Mouse (Mus musculus): Measurements from ENCODE around the gene Traf6. TPM values are rescaled to one million over a fixed set of nuclear protein-coding genes. Genes with fewer than 3 reads are reported as not detected.

The Traf6 gene
- polyA plus RNA-seq, 1 experiment from 2014 or later, result 7.1 TPM

DNA sequence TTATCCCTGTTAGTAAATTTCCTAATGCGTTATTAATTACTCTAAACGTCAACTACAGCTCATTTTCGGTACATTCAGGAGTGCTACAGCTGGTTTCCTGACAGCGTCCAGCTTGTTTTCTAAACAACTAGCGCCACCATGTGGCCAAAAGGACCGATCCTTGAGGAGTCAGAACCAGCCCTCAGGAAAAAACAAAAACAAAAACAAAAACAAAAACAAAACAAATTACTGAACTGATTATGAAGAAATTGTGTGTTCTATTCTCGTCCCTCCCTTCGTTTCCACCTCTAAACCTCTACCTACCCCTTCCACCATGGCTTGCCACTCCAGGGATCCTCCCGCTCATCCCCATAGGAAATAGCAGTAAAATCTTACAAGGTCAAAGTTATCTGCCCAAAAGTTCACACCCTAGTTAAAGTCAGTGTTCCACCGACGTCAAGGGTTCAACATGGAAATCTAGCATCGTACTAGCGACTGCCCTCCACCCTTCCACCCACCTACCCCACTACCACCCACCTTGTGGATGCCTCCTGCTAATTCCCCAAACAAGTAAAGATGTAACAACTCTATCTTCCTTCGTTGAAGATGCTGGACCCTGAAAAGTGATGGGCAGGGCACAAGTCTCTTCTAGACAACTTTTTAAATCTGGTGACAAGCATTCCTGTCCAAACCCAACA is 25.2 kb upstream of the Traf6 start:
- peak overlapping the region; percentile 53 for H3K4me2 ChIP-seq (ENCODE audit: low read depth, low read length)
- 18% methylated on average over 14 of the region's 14 CpGs for whole genome bisulfite sequencing
- H3K9me3 ChIP-seq (ENCODE audit: control insufficient read depth, low read length), result no peaks in the 10 kb centered on the region
- no peaks in the 10 kb centered on the region for H3K27me3 ChIP-seq (replicated peaks; ENCODE audit: control insufficient read depth, insufficient read depth, low read length)
- no peak overlapping the region for H3K27ac ChIP-seq (ENCODE audit: low read length)
- H3K4me3 ChIP-seq (ENCODE audit: low read length), result peak overlapping the region; percentile 3; the same call in 1 of the 2 replicates
- H3K4me1 ChIP-seq (ENCODE audit: control insufficient read depth, insufficient read depth, low read length), result no peaks in the 10 kb centered on the region; the same call in 1 of the 2 replicates
- no peaks in the 10 kb centered on the region for H3K36me3 ChIP-seq (ENCODE audit: control insufficient read depth, insufficient read depth, low read length)
- ATAC-seq, result peak; percentile 73
- H3K9ac ChIP-seq (ENCODE audit: low read depth, low read length), result no peak overlapping the region

DNA sequence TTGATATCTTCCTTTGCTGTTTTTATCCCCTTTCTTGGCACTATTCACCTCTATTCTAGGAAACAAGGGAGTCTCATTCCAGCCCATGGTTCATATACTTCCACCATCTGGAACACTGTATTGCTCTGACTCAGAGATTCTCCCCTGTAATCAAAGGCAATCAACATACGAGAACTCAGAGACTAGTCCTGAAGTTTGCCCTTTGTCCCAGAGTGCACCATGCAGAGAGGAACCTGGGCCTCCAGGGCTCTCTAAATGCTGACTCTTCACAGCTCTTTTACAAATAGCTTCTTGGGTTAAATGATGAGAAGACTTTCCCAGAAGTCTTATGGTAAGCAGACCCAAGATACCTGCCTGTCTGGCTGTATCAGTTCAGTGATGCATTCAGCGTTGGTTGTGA is 17.7 kb upstream of the Traf6 start:
- Histone ChIP-seq H3K27ac (ENCODE audit: low read length) (no peak overlapping the region), H3K4me1 (ENCODE audit: control insufficient read depth, insufficient read depth, low read length) (peaks cover 3% of the 10 kb centered on the region; the same call in 1 of the 2 replicates), H3K4me3 (ENCODE audit: low read length) (no peak overlapping the region), H3K4me2 (ENCODE audit: low read depth, low read length) (no peak overlapping the region), H3K9ac (ENCODE audit: low read depth, low read length) (no peak overlapping the region), H3K27me3 (replicated peaks; ENCODE audit: control insufficient read depth, insufficient read depth, low read length) (no peaks in the 10 kb centered on the region), H3K36me3 (ENCODE audit: control insufficient read depth, insufficient read depth, low read length) (no peaks in the 10 kb centered on the region), H3K9me3 (ENCODE audit: control insufficient read depth, low read length) (no peaks in the 10 kb centered on the region)
- 63% methylated on average over 2 of the region's 2 CpGs for WGBS
- ATAC-seq, result peak; percentile 94

DNA sequence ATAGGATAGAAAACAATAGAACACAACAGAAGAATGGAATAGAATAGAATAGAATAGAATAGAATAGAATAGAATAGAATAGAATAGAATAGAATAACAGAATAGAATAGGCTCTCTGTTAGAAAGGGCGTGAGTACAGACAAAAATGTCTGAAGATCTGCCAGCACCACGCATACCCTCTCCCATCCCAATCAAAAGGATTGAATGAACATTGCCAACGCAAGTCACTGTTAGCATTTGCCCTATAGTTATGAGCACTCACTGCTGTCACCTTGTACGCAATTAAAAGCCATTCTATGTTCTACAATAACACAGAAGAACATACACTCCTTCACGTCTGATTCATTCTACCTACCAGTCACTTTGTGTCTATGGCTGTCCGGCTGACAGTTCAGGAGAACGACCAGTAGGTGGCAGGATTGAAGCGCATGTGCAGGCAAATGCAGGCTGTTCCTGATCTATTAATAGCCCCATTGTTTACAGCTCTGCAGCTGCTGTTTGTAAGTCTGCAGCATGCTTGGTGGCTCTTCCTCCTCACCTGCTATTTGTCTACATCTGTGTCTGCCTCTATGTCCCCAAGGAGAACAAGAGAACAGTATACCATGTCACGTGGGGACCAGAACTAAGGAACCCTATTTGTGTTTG is 13.0 kb upstream of the Traf6 start:
- no peaks in the 10 kb centered on the region for H3K9me3 ChIP-seq (ENCODE audit: control insufficient read depth, low read length)
- H3K36me3 ChIP-seq (ENCODE audit: control insufficient read depth, insufficient read depth, low read length), result no peaks in the 10 kb centered on the region
- ATAC-seq, result peak; percentile 68
- WGBS, result 26% methylated on average over 9 of the region's 9 CpGs
- H3K4me3 ChIP-seq (ENCODE audit: low read length), result no peak overlapping the region
- H3K4me2 ChIP-seq (ENCODE audit: low read depth, low read length), result no peak overlapping the region
- H3K4me1 ChIP-seq (ENCODE audit: control insufficient read depth, insufficient read depth, low read length), result peaks cover 3% of the 10 kb centered on the region; the same call in 1 of the 2 replicates
- H3K9ac ChIP-seq (ENCODE audit: low read depth, low read length), result no peak overlapping the region
- H3K27me3 ChIP-seq (replicated peaks; ENCODE audit: control insufficient read depth, insufficient read depth, low read length), result no peaks in the 10 kb centered on the region
- no peak overlapping the region for H3K27ac ChIP-seq (ENCODE audit: low read length)

- 81% methylated on average over 3 of the region's 3 CpGs for WGBS
- H3K36me3 ChIP-seq (ENCODE audit: control insufficient read depth, insufficient read depth, low read length), result no peaks in the 10 kb centered on the region
- ATAC-seq, result no peak
Measured at GRCm38 (mm10) chr2:101665703-101666092, 12.5 kb upstream of the Traf6 start.

DNA sequence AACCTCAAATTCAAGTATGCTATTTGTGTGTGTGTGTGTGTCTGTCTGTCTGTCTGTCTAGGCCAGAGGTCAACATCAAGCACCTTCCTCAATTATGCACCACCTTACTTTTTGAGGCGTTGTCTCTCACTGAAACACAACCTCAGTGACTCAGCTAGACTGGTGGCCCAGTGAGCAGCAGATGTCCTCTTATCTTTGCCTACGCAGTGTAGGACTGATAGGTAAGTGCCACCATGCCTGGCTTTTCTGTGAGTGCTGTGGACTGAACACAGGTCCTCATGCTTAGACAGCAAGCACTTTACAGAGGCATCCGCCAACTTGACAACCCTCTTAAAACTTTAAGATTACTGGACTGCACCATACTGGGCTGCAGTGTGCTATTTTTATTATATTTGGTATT is 9.5 kb upstream of the Traf6 start:
- H3K4me3 ChIP-seq (ENCODE audit: low read length), result no peak overlapping the region
- H3K9me3 ChIP-seq (ENCODE audit: control insufficient read depth, low read length), result no peaks in the 10 kb centered on the region
- H3K4me1 ChIP-seq (ENCODE audit: control insufficient read depth, insufficient read depth, low read length), result no peaks in the 10 kb centered on the region
- H3K27ac ChIP-seq (ENCODE audit: low read length), result no peak overlapping the region
- H3K4me2 ChIP-seq (ENCODE audit: low read depth, low read length), result no peak overlapping the region
- H3K9ac ChIP-seq (ENCODE audit: low read depth, low read length), result no peak overlapping the region
- no peaks in the 10 kb centered on the region for H3K36me3 ChIP-seq (ENCODE audit: control insufficient read depth, insufficient read depth, low read length)
- WGBS, result 86% methylated on average over 3 of the region's 3 CpGs
- H3K27me3 ChIP-seq (replicated peaks; ENCODE audit: control insufficient read depth, insufficient read depth, low read length), result 0 out of 2 replicates have a peak, but pooled peaks cover 2% of the 10 kb centered on the region
- no peak for ATAC-seq

More at GRCm38 (mm10) chr2:101665703-101666092, 12.5 kb upstream of the Traf6 start:
- H3K9ac ChIP-seq (ENCODE audit: low read depth, low read length), result no peak overlapping the region
- no peak overlapping the region for H3K4me3 ChIP-seq (ENCODE audit: low read length)
- no peak overlapping the region for H3K27ac ChIP-seq (ENCODE audit: low read length)
- H3K4me1 ChIP-seq (ENCODE audit: control insufficient read depth, insufficient read depth, low read length), result peaks cover 3% of the 10 kb centered on the region; the same call in 1 of the 2 replicates
- H3K9me3 ChIP-seq (ENCODE audit: control insufficient read depth, low read length), result no peaks in the 10 kb centered on the region
- no peak overlapping the region for H3K4me2 ChIP-seq (ENCODE audit: low read depth, low read length)
- H3K27me3 ChIP-seq (replicated peaks; ENCODE audit: control insufficient read depth, insufficient read depth, low read length), result no peaks in the 10 kb centered on the region

DNA sequence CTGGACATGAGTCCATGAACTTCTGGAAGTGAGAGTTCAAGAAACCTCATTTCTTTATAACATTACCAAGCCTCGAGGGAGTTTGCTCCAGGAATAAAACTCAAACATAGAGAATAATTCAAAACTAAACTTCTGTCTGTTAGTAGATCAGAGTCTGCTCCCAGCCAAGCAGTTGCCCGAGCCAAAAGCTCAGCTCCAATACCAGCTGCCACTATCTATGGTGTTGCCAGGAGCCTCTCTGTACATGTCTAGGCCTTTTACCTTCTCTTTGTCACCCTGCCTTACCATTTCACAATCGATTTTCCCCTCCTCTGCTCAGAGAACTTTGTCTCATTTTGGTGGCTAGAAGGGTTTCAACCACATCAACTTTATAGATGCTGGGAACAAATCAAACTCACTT is 4.7 kb upstream of the Traf6 start:
- 75% methylated on average over 3 of the region's 3 CpGs for WGBS
- Histone ChIP-seq H3K27ac (ENCODE audit: low read length) (no peak overlapping the region), H3K27me3 (replicated peaks; ENCODE audit: control insufficient read depth, insufficient read depth, low read length) (0 out of 2 replicates have a peak, but pooled peaks cover 2% of the 10 kb centered on the region), H3K4me1 (ENCODE audit: control insufficient read depth, insufficient read depth, low read length) (no peaks in the 10 kb centered on the region), H3K4me3 (ENCODE audit: low read length) (no peak overlapping the region), H3K9ac (ENCODE audit: low read depth, low read length) (no peak overlapping the region), H3K9me3 (ENCODE audit: control insufficient read depth, low read length) (no peaks in the 10 kb centered on the region), H3K4me2 (ENCODE audit: low read depth, low read length) (no peak overlapping the region), H3K36me3 (ENCODE audit: control insufficient read depth, insufficient read depth, low read length) (no peaks in the 10 kb centered on the region)
- ATAC-seq, result no peak

GRCm38 (mm10) chr2:101679164-101679784 is 1.0 kb downstream of the Traf6 start:
- Histone ChIP-seq H3K9ac (ENCODE audit: low read depth, low read length) (peak overlapping the region; percentile 89), H3K4me3 (ENCODE audit: low read length) (peak overlapping the region; percentile 90), H3K27me3 (replicated peaks; ENCODE audit: control insufficient read depth, insufficient read depth, low read length) (no peaks in the 10 kb centered on the region), H3K27ac (ENCODE audit: low read length) (no peak overlapping the region), H3K4me2 (ENCODE audit: low read depth, low read length) (peak overlapping the region; percentile 80), H3K4me1 (ENCODE audit: control insufficient read depth, insufficient read depth, low read length) (0 out of 2 replicates have a peak, but pooled peaks cover 4% of the 10 kb centered on the region), H3K36me3 (ENCODE audit: control insufficient read depth, insufficient read depth, low read length) (no peaks in the 10 kb centered on the region), H3K9me3 (ENCODE audit: control insufficient read depth, low read length) (no peaks in the 10 kb centered on the region)
- no peak for ATAC-seq
- WGBS, result 6% methylated on average over 15 of the region's 15 CpGs

DNA sequence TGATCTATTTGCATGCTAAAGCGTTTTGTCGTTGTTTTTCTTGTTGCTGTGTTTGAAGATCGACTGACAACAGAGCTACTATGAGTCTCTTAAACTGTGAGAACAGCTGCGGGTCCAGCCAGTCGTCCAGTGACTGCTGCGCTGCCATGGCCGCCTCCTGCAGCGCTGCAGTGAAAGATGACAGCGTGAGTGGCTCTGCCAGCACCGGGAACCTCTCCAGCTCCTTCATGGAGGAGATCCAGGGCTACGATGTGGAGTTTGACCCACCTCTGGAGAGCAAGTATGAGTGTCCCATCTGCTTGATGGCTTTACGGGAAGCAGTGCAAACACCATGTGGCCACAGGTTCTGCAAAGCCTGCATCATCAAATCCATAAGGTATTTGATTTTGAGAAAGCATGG is 6.2 kb downstream of the Traf6 start:
- ATAC-seq, result no peak
- no peak overlapping the region for H3K4me3 ChIP-seq (ENCODE audit: low read length)
- no peaks in the 10 kb centered on the region for H3K9me3 ChIP-seq (ENCODE audit: control insufficient read depth, low read length)
- H3K9ac ChIP-seq (ENCODE audit: low read depth, low read length), result no peak overlapping the region
- 89% methylated on average over 12 of the region's 12 CpGs for WGBS
- H3K36me3 ChIP-seq (ENCODE audit: control insufficient read depth, insufficient read depth, low read length), result peaks cover 13% of the 10 kb centered on the region
- no peak overlapping the region for H3K27ac ChIP-seq (ENCODE audit: low read length)
- no peaks in the 10 kb centered on the region for H3K27me3 ChIP-seq (replicated peaks; ENCODE audit: control insufficient read depth, insufficient read depth, low read length)
- no peak overlapping the region for H3K4me2 ChIP-seq (ENCODE audit: low read depth, low read length)
- H3K4me1 ChIP-seq (ENCODE audit: control insufficient read depth, insufficient read depth, low read length), result 0 out of 2 replicates have a peak, but pooled peaks cover under 1% of the 10 kb centered on the region

DNA sequence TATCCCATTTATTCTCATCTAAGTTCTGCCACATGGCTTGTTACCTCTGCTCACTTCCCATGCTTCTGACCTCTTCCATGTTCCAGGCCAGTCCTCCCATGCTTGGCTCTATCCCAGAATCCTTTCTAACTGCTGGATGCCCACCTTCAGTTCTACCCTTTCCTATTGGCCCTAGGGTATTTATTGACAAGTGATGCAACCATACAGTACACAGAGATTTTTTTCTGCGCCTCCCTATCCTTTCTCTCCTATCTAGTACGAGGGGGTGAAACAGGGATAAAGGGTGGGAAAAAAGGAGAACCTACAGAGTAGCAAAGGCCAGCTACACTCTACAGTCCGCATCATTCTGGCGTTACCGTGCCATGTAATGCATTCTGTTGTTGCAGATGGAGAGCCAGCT is 9.8 kb downstream of the Traf6 start:
- no peak for ATAC-seq
- Histone ChIP-seq H3K27ac (ENCODE audit: low read length) (no peak overlapping the region), H3K36me3 (ENCODE audit: control insufficient read depth, insufficient read depth, low read length) (peaks cover 13% of the 10 kb centered on the region), H3K4me3 (ENCODE audit: low read length) (no peak overlapping the region), H3K9ac (ENCODE audit: low read depth, low read length) (no peak overlapping the region), H3K4me1 (ENCODE audit: control insufficient read depth, insufficient read depth, low read length) (no peaks in the 10 kb centered on the region), H3K9me3 (ENCODE audit: control insufficient read depth, low read length) (no peaks in the 10 kb centered on the region), H3K27me3 (replicated peaks; ENCODE audit: control insufficient read depth, insufficient read depth, low read length) (no peaks in the 10 kb centered on the region), H3K4me2 (ENCODE audit: low read depth, low read length) (no peak overlapping the region)
- WGBS, result 94% methylated on average over 5 of the region's 5 CpGs

All from intestine, embryonic 16.5 days (tissue).